Mouse (Mus musculus) Patski (cell line): Measurements from ENCODE around the gene Pde4c. TPM values are rescaled to one million over a fixed set of nuclear protein-coding genes. Genes with fewer than 3 reads are reported as not detected.

Source experiments
- ATAC-seq: fragments of 100-300 bp; one replicate; pipeline ENCODE4 v1.8.0; 2021
- CTCF ChIA-PET: fragments of 350-600 bp; sonication (Branson Sonifier 250); formaldehyde crosslinking; loops from one replicate; lab custom pipeline; 2022; ENCODE audit warnings: inconsistent platforms; lab: Charles Lee
- POLR2A ChIA-PET: fragments of 350-600 bp; sonication (Branson Sonifier 250); formaldehyde crosslinking; loops from one replicate; lab custom pipeline; 2022; ENCODE audit warnings: antibody characterized with exemption, inconsistent platforms; lab: Charles Lee
- DNase-seq: peaks from one replicate; pipeline ENCODE4 v3.0.0-alpha.2; 2011; ENCODE audit warnings: low read depth, low spot score
- H3K27me3 ChIP-seq: fragments of 371-371 bp; one replicate; pipeline ENCODE4 v1.5.1; 2021
- CTCF ChIP-seq: fragments of 100-300 bp; IDR thresholded peaks from one replicate; pipeline ENCODE4 v1.5.1; 2021
- in situ Hi-C: fragments of 300-500 bp; cut with MboI; formaldehyde crosslinking; loops from 3 replicates; pipeline ENCODE4 v1.11.1; 2018; ENCODE audit warnings: low pct_unique_long_range_greater_than_20kb, mixed read lengths
- polyA plus RNA-seq: library from polyadenylated mRNA; unstranded; gene quantifications from one replicate; pipeline ENCODE4 v1.2.3, GENCODE M21; 2021

The Pde4c gene
- polyA plus RNA-seq, 1 experiment from 2014 or later: 15.0 TPM

DNA sequence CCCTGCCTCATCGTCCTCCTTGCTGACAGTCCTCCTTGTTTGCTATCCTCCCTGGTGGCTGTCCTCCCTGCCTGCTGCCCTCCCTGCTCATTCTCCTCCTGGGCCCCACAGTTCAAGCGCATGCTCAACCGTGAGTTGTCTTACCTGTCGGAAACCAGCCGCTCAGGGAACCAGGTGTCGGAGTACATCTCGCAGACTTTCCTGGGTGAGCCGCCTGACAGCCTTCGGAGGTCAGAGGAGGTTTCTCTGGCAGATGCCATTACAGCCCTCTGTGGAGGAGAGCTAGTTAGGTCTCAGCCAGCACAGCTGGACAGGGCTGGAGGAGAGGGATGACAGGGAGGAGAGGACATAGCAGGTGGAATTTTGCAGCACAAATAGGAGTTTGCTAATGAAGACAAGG is 23.2 kb downstream of the Pde4c start:
- DNase-seq (no peak), ATAC-seq (no peak)
- CTCF ChIA-PET: no interaction called here
- no peak for TF ChIP-seq CTCF
- H3K27me3 ChIP-seq: no peaks in the 10 kb centered on the region
- in situ Hi-C loops: no loop called here
- POLR2A ChIA-PET: no interaction called here

DNA sequence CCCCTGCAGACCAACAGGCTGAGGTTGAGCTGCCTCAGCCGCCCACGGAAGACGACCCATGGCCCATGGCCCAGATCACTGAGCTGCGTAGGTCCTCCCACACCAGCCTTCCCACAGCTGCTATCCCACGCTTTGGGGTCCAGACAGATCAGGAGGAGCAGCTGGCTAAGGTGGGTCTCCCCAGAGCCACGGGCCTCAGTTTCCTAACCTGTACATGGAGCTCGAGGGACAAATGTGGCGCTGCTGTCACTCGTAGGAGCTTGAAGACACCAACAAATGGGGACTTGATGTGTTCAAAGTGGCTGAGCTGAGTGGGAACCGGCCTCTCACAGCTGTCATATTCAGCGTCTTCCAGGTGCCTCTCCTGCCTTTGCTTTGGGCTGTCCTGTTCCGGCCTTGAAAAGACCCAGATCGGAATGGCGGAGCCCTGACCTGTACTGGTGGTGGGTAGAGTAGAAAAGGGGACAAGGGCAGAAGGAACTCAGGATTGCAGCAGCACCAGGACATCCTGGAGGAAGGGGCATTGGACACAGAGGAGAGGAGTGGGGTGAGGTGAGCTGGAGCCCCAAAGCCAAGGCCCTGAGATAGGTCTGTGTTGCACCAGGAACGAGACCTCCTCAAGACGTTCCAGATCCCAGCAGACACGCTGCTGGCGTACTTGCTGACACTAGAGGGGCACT is 23.8 kb downstream of the Pde4c start:
- ChIA-PET CTCF (interaction anchor here (1.3 kb wide), 1 partner anchor 74 kb away, joined by 3 read pairs; the partner anchor contains the start of gene Lsm4), POLR2A (no interaction called here)
- ATAC-seq (no peak), DNase-seq (no peak)
- no peak for TF ChIP-seq CTCF
- no peaks in the 10 kb centered on the region for H3K27me3 ChIP-seq
- in situ Hi-C loops: no loop called here

DNA sequence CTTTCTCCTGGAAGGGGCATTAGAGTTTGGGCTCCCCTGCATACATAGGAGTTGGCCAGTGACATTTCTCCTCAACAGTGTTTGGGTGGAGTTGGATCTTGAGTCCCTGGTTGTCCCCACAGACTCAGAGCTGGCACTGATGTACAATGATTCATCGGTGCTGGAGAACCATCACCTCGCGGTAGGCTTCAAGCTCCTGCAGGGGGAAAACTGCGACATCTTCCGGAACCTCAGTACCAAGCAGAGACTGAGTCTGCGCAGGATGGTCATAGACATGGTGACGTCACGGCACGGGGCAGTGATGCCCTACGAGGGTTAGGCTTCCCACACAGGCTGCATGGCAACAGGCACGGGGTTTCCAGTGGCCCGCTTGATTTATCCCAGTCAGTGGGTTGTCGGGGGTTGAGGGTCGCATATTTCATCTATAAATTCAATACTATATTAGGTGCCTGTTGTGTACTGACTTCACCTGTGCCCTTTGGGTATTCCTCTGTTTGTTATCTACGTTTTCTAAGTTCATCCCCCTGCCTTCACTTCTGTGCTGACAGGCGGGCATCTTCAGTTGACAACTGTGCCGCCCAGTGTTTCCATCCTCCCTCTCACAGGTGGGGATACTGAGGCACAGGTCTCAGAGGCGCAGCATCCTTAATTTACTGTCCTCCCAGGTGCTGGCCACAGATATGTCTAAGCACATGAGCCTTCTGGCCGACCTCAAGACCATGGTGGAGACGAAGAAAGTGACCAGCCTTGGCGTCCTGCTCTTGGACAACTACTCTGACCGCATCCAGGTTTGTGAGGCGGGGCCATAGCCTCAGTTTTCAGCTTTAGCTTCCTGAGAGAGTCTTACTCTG is 25.0 kb downstream of the Pde4c start:
- no peak for TF ChIP-seq CTCF
- DNase-seq (no peak), ATAC-seq (no peak)
- in situ Hi-C loops: no loop called here
- ChIA-PET POLR2A (no interaction called here), CTCF (interaction anchor here (1.3 kb wide), 1 partner anchor 76 kb away, joined by 3 read pairs; the partner anchor contains the start of gene Lsm4)
- H3K27me3 ChIP-seq: no peaks in the 10 kb centered on the region

DNA sequence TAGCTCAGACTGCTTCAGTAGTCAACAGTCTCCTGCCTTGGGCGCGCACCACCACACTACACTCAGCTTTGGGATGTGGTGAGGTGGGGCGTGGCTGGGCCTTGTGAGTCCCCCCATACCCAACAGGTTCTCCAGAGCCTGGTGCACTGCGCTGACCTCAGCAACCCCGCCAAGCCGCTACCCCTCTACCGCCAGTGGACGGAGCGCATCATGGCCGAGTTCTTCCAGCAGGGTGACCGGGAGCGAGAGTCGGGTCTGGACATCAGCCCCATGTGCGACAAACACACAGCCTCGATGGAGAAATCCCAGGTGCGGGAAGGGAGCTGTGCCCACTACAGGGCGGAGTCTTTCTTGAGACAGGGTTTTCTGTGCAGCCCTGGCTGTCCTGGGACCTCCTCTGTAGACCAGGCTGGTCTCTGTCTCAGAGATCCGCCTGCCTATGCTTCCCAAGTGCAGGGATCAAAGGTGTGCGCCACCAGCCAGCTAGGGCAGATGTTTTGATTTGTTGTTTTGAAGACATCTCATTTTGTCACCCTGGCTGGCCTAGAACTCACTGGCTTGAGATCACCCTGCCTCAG is 25.7 kb downstream of the Pde4c start:
- ChIA-PET CTCF (no interaction called here), POLR2A (no interaction called here)
- no peaks in the 10 kb centered on the region for H3K27me3 ChIP-seq
- TF ChIP-seq CTCF: no peak
- in situ Hi-C loops: no loop called here
- no peak for ATAC-seq
- DNase-seq: no peak

DNA sequence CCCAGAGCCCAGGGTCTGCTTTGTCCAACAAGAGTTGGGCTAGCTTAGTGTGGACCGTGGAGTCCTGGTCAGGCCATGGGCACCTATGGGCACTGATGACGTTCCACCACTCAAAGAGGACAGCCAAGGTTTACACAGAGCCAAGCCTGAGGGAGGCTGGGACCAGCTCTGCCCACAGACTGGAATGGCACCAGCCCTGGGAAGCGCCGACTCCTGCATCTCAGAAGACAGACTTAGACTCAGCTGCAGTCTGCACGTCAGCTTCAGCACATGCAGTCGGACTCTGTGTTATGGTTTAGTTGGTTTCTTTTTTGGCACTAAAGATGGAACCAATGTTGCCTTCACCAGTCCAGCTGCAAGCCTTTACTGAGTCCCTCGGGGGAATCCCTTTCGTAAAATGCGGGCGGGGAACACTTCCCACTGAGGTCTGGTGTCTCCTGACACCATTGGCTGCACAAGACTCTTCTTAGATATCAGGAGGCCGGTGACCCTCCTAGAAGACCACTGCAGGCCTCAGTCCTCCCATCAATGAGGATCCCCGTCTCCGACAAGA is 26.7 kb downstream of the Pde4c start:
- DNase-seq (no peak), ATAC-seq (no peak)
- no peak for TF ChIP-seq CTCF
- H3K27me3 ChIP-seq: no peaks in the 10 kb centered on the region
- ChIA-PET POLR2A (no interaction called here), CTCF (no interaction called here)
- in situ Hi-C loops: loop anchor here (5.0 kb wide), 1 partner anchor 33 kb away; the partner anchor contains the start of gene Gm3336

DNA sequence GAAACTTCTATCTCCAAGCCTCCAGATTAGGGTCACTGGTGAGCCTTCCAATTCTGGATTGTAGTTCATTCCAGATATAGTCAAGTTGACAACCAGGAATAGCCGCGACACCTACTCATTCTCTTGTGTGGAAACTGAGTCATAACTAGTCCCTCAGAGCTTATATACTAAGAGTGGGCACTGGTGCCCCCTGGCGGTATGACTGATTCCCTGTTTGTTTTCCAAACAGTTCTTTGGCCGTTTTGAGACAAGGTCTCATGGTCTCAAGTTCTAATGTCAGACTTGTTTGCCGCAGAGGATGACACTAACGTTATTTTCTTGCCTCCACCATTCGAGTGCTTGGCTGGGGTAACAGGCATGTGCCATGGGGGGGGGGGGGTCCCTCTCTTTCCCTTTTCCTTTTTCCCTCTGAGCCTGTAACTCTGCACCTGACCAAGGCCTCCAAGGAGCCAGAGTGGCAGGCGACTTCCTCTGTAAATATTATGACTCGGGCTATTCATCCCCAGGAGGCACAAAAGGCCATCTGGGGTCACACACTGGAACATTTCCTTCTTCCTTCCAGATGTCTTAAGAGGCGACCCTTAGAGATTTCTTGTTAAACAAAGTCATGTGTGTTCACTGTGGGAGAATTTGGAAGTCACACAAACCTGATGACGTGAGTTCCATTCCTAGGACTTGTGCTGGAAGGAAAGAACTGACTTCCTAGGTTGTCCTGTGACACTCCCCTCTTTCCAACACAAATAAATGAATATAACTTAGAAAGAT is 28.7 kb downstream of the Pde4c start:
- DNase-seq (no peak), ATAC-seq (no peak)
- TF ChIP-seq CTCF: no peak
- H3K27me3 ChIP-seq: no peaks in the 10 kb centered on the region
- ChIA-PET POLR2A (no interaction called here), CTCF (interaction anchor here (0.9 to 2.3 kb wide), 4 partner anchors 10 to 37 kb away, joined by 3 to 9 read pairs (median 6); partner anchors contain the start of genes Gm3336 and Mpv17l2)
- in situ Hi-C loops: loop anchor here (5.0 kb wide), 1 partner anchor 35 kb away; the partner anchor contains the start of gene Gm3336

DNA sequence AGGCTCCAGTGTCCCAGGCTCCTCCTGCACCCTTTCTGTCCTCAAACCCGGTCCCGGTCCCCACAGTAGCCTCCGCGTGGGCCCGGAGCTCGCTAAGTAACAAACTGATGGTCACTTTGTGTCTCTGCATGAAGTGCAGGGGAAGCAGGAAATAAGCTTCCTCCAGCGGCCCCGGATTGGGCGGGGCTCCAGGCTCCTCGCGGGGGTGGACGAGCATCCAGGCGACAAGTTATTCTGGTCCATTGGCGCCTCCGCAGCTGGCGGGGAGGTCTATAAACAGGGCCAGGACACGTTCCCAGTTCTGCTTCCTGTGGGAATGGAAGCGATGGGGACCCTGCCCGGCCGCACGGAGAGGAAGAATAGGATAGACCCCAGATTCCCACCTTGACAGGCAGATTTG is 29.6 kb downstream of the Pde4c start:
- H3K27me3 ChIP-seq: no peaks in the 10 kb centered on the region
- POLR2A ChIA-PET: interaction anchor here (1.2 kb wide), 1 partner anchor 31 kb away, joined by 4 read pairs; no protein-coding TSS in a partner anchor
- ATAC-seq (no peak), DNase-seq (no peak)
- CTCF ChIA-PET: interaction anchor here (0.8 to 2.1 kb wide), 4 partner anchors 9 to 35 kb away, joined by 3 to 9 read pairs (median 4); partner anchors contain the start of genes Gm3336, Mpv17l2 and Pde4c
- no peak for TF ChIP-seq CTCF
- in situ Hi-C loops: loop anchor here (5.0 kb wide), 1 partner anchor 36 kb away; the partner anchor contains the start of gene Gm3336

DNA sequence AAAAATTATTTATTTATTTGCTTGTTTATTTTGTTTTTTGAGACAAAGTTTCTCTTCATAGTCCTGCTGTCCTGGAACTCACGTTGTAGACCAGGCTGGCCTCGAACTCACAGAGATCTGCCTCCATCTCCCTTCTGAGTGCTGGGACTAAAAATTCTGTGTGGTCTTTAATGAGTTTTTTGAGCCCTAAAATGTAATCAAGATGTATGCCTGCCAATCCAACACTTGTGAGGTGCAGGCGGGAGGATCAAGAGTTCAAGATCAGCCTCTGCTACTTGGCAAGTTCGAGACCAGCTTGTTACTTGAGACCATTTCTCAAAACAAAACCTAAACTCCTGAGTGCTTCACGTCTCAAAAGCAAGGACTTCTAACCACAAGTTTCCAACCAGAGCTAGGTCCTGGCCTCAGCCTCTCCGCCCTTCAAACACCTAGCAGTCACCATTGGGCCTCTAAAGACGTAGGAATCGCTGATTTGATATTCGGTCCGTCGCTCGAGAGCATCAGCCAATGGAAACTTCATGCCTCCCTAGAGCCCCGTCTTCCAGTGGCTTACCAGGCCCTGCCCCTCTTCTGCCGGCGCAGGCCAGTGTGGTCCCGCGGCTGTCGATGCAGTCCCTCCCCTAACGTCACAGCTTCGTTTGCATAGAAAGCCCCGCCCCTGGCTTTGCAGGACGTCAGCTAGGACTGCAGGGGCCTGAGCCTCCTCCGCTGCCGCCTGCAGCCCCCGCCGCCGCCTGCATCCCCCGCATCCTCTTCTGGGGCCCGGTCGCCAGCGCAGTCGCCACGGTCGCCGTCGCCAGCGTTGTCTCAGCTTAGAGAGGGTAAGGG is 30.7 kb downstream of the Pde4c start, which contains the start of gene Rab3a:
Gene Rab3a (plus strand): TSS at position 637 of the 828 bp plus-strand sequence.
- H3K27me3 ChIP-seq: no peaks in the 10 kb centered on the region
- DNase-seq (peak; percentile 82), ATAC-seq (peak; percentile 95)
- no peak for TF ChIP-seq CTCF
- CTCF ChIA-PET: interaction anchor here (0.8 to 1.0 kb wide), 3 partner anchors 33 to 81 kb away, joined by 3 to 4 read pairs (median 3); partner anchors contain the start of gene Gm3336
- POLR2A ChIA-PET: interaction anchor here (0.5 to 0.6 kb wide), 2 partner anchors 13 to 31 kb away, joined by 4 read pairs; partner anchors contain the start of gene Pde4c
- in situ Hi-C loops: loop anchor here (5.0 kb wide), 1 partner anchor 37 kb away; the partner anchor contains the start of gene Gm3336
